Mouse (Mus musculus) embryo, embryonic 10 days (tissue): ENCODE measurements around the gene 4930590J08Rik.

Experiments
- DNase-seq: peaks from one replicate; pipeline ENCODE4 v3.0.0-alpha.2; 2015; ENCODE audit warnings: low spot score

4930590J08Rik gene

GRCm38 (mm10) chr6:91965060-91965459 lies 62.5 kb downstream of the 4930590J08Rik start:
- no peak for DNase-seq

GRCm38 (mm10) chr6:91966006-91966405 lies 63.4 kb downstream of the 4930590J08Rik start:
- DNase-seq, result no peak

- DNase-seq, result peak; percentile 75
Measured at GRCm38 (mm10) chr6:91972201-91972646, 69.6 kb downstream of the 4930590J08Rik start.

DNA sequence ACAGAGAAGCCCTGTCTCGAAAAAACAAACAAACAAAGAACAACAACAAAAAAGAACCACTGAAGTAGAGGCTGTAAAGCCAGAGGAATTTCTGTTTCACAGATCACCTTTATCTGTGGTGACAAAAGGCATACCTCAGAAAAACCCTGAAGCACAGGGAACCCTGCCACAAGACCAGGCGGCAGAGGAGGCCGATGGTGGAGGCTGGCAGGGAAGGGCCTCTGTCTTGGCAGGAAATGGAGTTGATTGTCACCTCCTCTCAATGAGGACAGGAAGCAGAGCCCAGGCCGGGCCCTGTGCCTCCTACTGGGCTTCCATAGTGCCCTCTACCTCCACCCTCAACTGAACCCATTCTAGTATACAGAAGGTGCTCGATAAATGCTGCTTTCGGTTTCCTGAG lies 71.4 kb downstream of the 4930590J08Rik start:
- DNase-seq, result no peak

DNA sequence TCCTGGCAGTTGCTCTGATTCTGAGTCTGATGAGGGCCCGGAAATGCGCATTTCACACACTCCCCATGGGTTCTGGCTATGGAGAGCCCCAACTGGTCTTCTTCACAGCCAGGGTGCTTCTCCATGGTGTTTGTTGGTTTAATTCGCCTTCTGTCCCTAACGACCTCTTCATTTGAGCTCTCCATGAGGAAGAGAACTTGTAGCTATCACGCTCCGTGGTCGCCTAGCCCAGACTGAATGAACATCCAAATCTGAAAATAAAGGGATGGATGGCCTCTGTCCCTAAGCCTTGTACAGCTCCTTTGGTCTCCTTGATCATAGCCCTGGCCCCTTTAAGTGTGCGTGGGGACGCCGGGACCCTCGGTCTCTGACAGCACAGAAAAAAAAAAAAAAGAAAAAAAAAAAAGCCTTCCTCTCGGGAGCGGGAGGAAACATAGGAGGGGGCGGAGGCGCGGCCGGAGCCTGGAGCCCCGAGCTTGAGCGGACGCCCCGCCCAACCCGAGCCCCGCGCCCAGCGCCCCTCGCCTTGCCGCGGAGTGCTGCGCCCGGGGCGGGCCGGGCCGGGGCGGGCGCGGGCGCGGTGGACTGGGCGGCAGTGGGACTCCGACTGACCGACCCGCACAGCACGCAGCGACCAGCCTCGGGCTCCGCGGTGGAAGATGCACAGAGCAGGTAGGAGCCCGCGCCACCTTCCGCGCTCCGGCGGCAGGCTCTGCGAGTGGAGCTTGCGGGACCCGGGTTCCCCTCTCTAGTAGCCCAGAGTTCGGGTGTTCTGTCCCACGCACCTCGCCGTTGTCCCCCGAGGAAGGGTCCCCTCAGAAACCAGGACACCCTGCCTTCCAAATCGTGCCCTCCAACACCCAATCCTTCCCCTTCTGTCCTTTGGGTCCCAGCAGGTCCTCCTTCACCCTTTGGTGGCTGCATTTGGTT lies 76.0 kb downstream of the 4930590J08Rik start, which contains the start of gene Fgd5:
Fgd5 (plus strand) TSS at position 508 of the 930 bp plus-strand sequence.
- DNase-seq, result peak; percentile 56

DNA sequence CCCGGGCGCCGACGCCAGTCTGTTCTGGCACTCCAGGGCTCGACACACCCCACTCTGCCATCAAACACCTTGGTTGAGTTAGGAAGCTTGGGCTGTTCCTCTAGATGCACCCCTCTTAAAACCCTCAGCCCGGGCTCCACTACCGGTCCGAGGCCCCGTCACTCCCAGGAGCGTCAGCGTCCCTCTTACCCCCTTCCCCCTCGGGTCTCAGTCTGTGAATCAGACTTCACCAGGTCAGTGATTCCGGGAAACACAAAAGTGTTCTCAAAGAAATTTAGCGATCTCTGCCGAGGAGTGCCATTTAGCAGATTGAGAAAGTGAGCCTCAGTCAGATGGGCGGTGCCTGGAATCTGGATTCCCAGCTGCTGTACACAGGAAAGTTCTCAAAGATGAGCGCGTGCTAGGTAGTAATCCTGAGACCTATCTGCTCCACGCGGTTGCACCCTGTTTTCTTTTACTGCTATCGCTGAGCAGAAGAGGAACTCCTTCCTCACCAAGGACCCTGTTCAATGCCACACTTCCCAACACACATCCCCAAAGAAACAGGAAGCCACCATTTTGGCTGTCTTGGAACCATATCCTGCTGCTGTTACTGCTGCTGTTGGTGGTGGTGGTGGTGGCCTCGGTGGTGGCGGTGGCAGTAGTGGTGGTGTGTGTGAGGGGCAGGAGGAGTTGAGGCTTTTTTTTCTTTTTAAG lies 76.8 kb downstream of the 4930590J08Rik start:
- no peak for DNase-seq

- DNase-seq, result no peak
Measured at GRCm38 (mm10) chr6:91980011-91980410, 77.4 kb downstream of the 4930590J08Rik start.

DNA sequence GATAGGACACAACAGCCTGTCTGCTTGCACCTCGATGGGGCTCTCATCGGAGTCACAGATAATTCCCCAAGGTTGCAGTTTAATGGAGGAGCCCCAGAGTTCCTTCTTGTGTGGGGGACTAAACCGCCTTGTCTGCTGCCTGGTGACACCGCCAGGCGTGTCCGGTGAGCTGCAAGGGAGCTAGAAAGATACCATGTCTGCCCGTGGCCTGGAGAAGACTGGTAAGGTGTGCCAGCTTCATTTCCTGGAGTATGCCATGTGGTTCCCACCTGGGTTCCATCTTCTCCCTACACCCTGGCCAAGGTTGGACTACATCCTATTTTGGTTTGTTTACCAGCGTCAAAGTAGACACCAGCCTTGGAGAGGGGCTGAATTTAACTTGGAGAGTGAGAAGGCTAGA lies 87.5 kb downstream of the 4930590J08Rik start:
- DNase-seq, result no peak

DNA sequence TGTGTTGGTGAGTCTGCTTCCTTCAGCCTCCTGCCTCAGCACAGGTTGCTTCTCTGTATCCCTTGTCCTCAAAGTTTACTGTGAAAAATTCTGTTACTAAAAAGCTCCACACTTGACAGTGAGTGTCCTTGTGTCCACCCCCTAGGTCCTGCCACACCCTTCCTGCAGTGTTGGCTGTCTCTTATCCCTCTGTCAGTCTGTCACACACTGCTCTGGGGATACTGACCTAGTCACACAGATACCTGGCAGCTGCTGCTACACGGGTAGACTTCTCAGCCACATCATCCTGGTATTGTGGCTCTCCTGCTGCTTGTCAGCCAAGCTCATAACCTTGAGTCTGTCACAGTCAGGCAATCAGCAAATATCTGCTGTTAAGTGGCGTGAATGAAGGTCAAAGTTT lies 90.2 kb downstream of the 4930590J08Rik start:
- no peak for DNase-seq

DNA sequence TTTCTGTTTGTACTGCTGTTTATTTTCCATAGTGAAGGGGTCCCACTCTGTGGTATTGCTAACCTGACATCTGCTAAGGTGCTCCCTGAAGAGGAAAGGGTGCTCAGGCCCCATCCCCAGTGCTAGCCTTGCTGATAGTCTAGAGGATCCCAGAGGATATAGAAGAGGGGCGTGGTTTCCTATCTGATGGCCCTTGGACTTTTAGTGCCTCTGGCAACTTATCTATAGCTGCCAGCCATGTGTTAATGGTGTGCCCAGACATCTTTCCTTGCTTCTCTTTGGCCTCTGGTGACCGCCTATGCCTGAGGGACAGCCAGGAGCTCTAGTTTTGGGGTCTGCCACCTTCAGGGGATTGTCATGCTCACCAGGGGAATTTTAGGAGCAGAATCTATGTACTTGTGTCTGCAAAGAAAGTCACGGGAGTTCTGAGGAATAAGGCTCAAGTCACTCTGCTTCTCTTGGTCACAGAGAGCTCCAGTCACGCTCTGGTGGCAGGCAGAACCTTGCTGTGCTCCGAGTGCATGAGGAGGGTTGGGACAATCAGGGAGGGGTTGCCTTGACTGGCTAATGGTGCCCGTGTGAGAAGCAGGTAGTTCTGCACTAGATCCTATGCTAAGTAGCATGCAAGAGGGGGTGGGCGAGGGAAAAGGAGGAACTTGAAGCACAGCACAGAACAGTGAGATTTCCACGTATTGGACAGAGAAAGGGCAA lies 91.3 kb downstream of the 4930590J08Rik start:
- DNase-seq, result no peak

GRCm38 (mm10) chr6:91996072-91996471 lies 93.5 kb downstream of the 4930590J08Rik start:
- no peak for DNase-seq
